Mouse (Mus musculus) heart, postnatal 0 days (tissue): ENCODE results near the gene Hoxb8. TPM values are rescaled to one million over a fixed set of nuclear protein-coding genes. Genes with fewer than 3 reads are reported as not detected.

Experiments used
- ATAC-seq: fragments of 200-750 bp; cut with Nextera tagmentation; 2 replicates; pipeline ENCODE4 v1.8.0; 2017; ENCODE audit warnings: low read depth, moderate number of reproducible peaks, moderate library complexity; ENCODE audit not compliant: insufficient read depth
- DNase-seq: peaks from one replicate; pipeline ENCODE4 v3.0.0-alpha.2; 2016; ENCODE audit warnings: low spot score
- H3K27ac ChIP-seq: fragments of 300-500 bp; sonication (generic); 2 replicates; pipeline ENCODE4 v1.5.1; 2014; ENCODE audit warnings: low read depth, mild to moderate bottlenecking
- H3K27me3 ChIP-seq: fragments of 300-500 bp; sonication (generic); 2 replicates; pipeline ENCODE4 v1.6.1; 2014; ENCODE audit warnings: low read length, mixed read lengths; ENCODE audit not compliant: control insufficient read depth, insufficient read depth
- H3K36me3 ChIP-seq: fragments of 300-500 bp; sonication (generic); replicated peaks from 2 replicates; pipeline ENCODE4 v1.6.1; 2014; ENCODE audit warnings: low read length, mixed read lengths; ENCODE audit not compliant: control insufficient read depth, insufficient read depth
- H3K4me1 ChIP-seq: fragments of 300-500 bp; sonication (generic); 2 replicates; pipeline ENCODE4 v1.6.1; 2014; ENCODE audit warnings: antibody characterized with exemption; ENCODE audit not compliant: control insufficient read depth, insufficient read depth
- H3K4me2 ChIP-seq: fragments of 300-500 bp; sonication (generic); 2 replicates; pipeline ENCODE4 v1.6.1; 2014; ENCODE audit warnings: low read depth, mild to moderate bottlenecking, low read length, moderate library complexity
- H3K4me3 ChIP-seq: fragments of 300-500 bp; sonication (generic); 2 replicates; pipeline ENCODE4 v1.5.1; 2014; ENCODE audit warnings: low read depth, low read length
- H3K9ac ChIP-seq: fragments of 300-500 bp; sonication (generic); replicated peaks from 2 replicates; pipeline ENCODE4 v1.6.1; 2014; ENCODE audit warnings: low read depth, low read length, mixed read lengths
- H3K9me3 ChIP-seq: fragments of 300-500 bp; sonication (generic); replicated peaks from 2 replicates; pipeline ENCODE4 v1.6.1; 2016; ENCODE audit warnings: low read length; ENCODE audit not compliant: control insufficient read depth
- CTCF ChIP-seq: IDR thresholded peaks from 2 replicates; pipeline ENCODE4 v1.5.1; 2016; ENCODE audit warnings: antibody characterized with exemption, control low read depth, low read depth
- EP300 ChIP-seq: IDR thresholded peaks from 2 replicates; pipeline ENCODE4 v1.6.1; 2016; ENCODE audit warnings: antibody characterized with exemption, low read depth
- WGBS: fragments of 180-500 bp; shearing (Covaris S2); extraction: QIAGEN DNeasy Blood & Tissue Kit; methylation state at CpG from one replicate; pipeline ENCODE4 v1.1.7; 2014; 5-methylcytosine and 5-hydroxymethylcytosine counted together
- polyA plus RNA-seq: library from polyadenylated mRNA; unstranded; fragments of >200 nt; fragmentation: Nextera tagmentation; extraction: Ambion mirVana; gene quantifications from 2 replicates; pipeline ENCODE4 v1.2.1, GENCODE M21; 2015
- total RNA-seq: library from RNA; depleted of rRNA; stranded (reverse); fragments of >200 nt; gene quantifications from 2 replicates; pipeline ENCODE4 v1.2.3, GENCODE M21; 2014; ENCODE audit warnings: low replicate concordance

Gene Hoxb8
- total and polyA plus RNA-seq, 2 experiments from 2014 or later: not detected

- WGBS: 5% methylated on average over 2 of the region's 2 CpGs
- Histone ChIP-seq H3K4me1 (no peaks in the 10 kb centered on the region), H3K4me3 (no peak overlapping the region), H3K27ac (no peak overlapping the region), H3K36me3 (no peaks in the 10 kb centered on the region), H3K4me2 (no peak overlapping the region), H3K27me3 (peaks cover 100% of the 10 kb centered on the region), H3K9ac (no peak overlapping the region), H3K9me3 (no peaks in the 10 kb centered on the region)
- no peak for ATAC-seq
- no peak for DNase-seq
- no peak for TF ChIP-seq CTCF
- TF ChIP-seq EP300: no peak
Observed at GRCm38 (mm10) chr11:96259038-96259437, 22.7 kb upstream of the Hoxb8 start.

DNA sequence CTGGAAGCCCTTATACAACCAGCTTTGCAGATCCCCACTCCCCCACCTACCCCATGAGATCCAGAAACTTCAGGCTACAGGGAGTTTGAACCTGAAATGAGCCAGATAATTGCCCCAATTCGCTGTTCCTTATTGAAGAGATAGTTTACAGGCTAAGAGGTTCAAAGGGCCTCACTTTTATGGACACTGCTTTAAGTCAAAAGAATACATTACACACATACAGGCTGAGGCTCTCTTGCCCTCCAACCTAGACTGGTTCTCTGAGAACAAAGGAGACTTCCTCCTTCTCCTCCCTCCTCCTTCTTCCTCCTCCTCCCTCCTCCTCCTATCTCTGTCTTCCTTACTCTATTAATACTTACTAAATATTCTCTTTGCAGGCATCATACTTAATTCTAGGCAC, 22.2 kb upstream of the Hoxb8 start:
- Histone ChIP-seq H3K27me3 (peaks cover 100% of the 10 kb centered on the region), H3K9ac (no peak overlapping the region), H3K9me3 (no peaks in the 10 kb centered on the region), H3K4me3 (no peak overlapping the region), H3K4me1 (no peaks in the 10 kb centered on the region), H3K27ac (no peak overlapping the region), H3K4me2 (no peak overlapping the region), H3K36me3 (no peaks in the 10 kb centered on the region)
- no peak for TF ChIP-seq EP300
- TF ChIP-seq CTCF: no peak
- DNase-seq (no peak), ATAC-seq (no peak)
- 11% methylated on average over 1 of the region's 1 CpGs for WGBS

- H3K4me1 ChIP-seq: no peaks in the 10 kb centered on the region
- ATAC-seq (no peak), DNase-seq (no peak)
- no peak overlapping the region for H3K4me2 ChIP-seq
- no peak overlapping the region for H3K27ac ChIP-seq
- H3K27me3 ChIP-seq: peaks cover 100% of the 10 kb centered on the region
- no peaks in the 10 kb centered on the region for H3K9me3 ChIP-seq
- H3K9ac ChIP-seq: no peak overlapping the region
- 4% methylated on average over 23 of the region's 23 CpGs for WGBS
- H3K4me3 ChIP-seq: no peak overlapping the region
- TF ChIP-seq CTCF (no peak), EP300 (no peak)
- H3K36me3 ChIP-seq: no peaks in the 10 kb centered on the region
Observed at GRCm38 (mm10) chr11:96260310-96260970, 21.3 kb upstream of the Hoxb8 start.

- ATAC-seq (peak; percentile 57), DNase-seq (peak; percentile 39)
- Histone ChIP-seq H3K9me3 (no peaks in the 10 kb centered on the region), H3K36me3 (no peaks in the 10 kb centered on the region), H3K27ac (no peak overlapping the region), H3K4me3 (no peak overlapping the region), H3K4me1 (no peaks in the 10 kb centered on the region), H3K9ac (no peak overlapping the region), H3K4me2 (no peak overlapping the region), H3K27me3 (peaks cover 100% of the 10 kb centered on the region)
- TF ChIP-seq CTCF (peak; percentile 62), EP300 (no peak)
- WGBS: 2% methylated on average over 24 of the region's 24 CpGs
Observed at GRCm38 (mm10) chr11:96261323-96261890, 20.3 kb upstream of the Hoxb8 start.

GRCm38 (mm10) chr11:96262262-96262830, 19.4 kb upstream of the Hoxb8 start:
- peaks cover 100% of the 10 kb centered on the region for H3K27me3 ChIP-seq
- TF ChIP-seq EP300 (no peak), CTCF (no peak)
- no peak overlapping the region for H3K9ac ChIP-seq
- H3K4me3 ChIP-seq: no peak overlapping the region
- no peaks in the 10 kb centered on the region for H3K36me3 ChIP-seq
- DNase-seq (no peak), ATAC-seq (no peak)
- no peaks in the 10 kb centered on the region for H3K9me3 ChIP-seq
- no peaks in the 10 kb centered on the region for H3K4me1 ChIP-seq
- no peak overlapping the region for H3K4me2 ChIP-seq
- no peak overlapping the region for H3K27ac ChIP-seq
- 11% methylated on average over 6 of the region's 6 CpGs for WGBS
